Mouse (Mus musculus) CD4-positive, CD25-positive, alpha-beta regulatory T cell, adult 4 months (primary cell): ENCODE measurements around the gene Ciao2a. TPM values are rescaled to one million over a fixed set of nuclear protein-coding genes. Genes with fewer than 3 reads are reported as not detected.

Source experiments
- ATAC-seq: one replicate; pipeline ENCODE4 v1.8.0; 2017
- polyA plus RNA-seq, 2 experiments: library from polyadenylated mRNA; unstranded; fragments of 100-300 nt; shearing (Covaris generic); gene quantifications; one replicate each; pipeline ENCODE4 v1.2.1; 2017

Gene Ciao2a
- polyA plus RNA-seq, 2 experiments from 2014 or later: 142 to 150 TPM

DNA sequence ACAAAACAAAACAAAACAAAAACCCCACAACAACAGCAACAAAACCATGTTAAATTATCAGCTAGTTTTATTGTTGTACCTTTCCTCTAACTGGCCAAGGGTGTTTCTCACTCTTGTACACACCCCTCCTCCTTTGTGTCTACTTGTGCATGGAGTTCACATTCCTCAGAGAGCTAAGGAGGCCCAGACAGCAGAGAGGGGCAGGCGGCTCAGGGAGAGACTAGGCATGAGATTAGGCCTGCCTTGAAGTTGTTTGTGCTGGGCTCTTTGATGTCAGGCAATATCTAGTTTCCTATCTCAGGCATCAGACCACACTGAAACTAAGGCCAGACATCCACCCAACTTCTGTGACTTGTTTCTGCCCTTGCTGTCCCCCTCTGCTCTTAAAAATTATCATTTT, 41.8 kb downstream of the Ciao2a start:
- no peak for ATAC-seq

DNA sequence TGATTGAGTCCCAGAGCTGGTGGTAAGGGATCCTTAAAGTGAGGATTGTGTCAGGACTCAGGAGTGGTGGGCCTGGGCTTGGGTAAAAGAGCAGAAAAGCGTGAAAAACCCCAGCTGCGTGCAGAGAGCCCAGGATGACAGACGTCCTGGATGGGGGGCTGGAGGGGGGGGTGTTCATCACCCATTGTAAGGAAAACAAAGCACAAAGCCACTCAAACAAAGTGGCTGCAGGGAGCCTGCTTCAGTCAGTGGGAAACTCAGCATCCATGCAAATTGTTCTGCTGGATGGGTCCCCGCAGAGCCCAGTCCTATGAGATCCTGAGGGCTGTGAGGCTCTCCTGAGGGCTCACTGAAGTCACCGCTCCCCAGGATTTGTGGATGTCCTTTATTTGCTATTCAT, 44.1 kb downstream of the Ciao2a start:
- ATAC-seq: no peak

DNA sequence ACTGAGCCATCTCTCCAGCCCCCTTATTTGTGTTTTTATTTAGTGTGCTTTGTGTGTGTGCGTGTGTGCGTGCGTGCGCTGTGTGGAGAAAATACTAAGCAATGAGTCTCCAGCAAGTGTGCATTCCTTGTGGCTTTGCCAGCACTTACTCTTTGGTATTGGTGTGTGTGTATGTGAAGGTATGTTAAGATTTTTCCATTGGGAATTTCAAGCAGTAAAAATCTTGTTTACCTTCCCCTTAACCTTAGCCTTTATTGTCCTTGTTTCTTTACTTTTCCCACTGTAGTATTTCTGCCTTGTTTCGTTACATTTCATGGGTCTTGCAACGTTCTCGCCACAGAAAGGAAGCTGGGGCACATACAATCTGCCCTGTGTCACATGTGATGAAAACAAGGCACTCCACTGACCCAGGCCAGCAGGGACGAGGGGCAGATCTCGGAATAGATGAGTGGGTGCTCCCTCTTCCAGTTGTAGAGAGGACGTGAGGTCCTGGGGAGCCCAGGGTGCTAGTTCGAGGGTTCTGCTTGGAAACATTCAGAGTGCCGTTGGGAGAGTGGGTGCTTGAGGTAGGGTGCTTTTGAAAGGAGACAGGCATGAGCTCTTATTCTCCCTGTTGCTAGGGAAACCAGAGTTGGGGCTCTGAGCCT, 45.0 kb downstream of the Ciao2a start:
- no peak for ATAC-seq

DNA sequence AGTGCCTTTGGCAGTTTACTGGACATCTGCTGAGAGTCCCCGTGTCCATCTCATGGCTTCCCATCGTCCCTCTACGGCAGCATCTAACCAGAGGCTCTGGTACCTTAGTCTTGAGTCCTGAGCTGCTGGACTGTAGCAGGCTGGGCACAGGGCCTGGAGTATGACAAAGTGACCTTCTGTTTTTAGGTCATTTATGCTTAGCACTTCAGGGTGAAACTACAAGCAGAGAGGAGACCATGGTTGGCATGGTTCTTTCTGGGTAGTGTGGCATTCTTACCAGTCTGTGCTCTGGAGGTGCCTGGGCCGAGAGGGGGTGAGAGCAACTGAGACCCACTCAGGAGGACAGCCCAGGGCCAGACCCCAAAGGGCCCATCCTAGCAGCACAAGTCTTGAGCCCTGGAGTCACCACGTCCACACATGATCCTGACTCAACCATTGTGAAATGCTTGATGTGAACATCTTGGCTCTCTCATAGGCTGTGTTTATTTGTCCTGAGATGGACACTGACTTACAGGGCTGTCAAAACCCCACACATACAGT, 47.0 kb downstream of the Ciao2a start:
- ATAC-seq: no peak

DNA sequence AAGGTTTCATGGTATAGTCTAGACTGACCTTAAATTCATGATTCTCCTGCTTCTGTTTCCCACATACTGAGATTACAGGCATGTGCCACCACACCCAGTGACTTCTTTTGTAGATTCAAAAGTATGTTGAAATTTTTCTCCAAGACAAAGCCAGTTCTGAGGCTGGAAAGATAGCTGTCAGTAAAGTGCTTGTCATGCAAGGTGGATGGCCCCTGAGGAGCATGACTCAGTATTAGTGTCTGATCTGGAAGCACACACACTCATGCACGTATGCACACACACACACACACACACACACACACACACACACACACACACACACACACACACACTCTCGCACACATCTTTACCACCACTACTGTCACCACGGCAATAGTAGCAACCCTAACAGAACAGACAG, 48.6 kb downstream of the Ciao2a start:
- ATAC-seq: no peak

DNA sequence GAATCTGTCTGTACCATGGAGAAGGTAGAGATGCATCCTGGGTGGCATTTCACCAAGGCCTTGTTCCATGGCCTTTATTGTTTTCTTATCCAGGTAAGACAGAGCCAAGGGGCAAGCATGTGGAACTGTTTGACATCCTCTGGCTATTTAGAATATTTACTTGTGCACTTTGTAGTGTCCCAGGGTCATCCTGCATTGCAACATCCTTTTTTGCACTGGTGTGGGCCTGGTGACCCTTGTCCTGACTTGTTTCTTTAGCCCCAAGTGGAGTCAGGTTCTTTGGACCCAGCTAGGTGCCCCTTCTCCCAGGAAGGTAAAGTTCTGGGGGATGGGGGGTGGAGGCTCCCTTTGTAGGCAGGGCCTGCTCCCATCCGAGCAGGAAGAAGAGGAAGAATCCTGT, 51.6 kb downstream of the Ciao2a start:
- ATAC-seq: no peak

DNA sequence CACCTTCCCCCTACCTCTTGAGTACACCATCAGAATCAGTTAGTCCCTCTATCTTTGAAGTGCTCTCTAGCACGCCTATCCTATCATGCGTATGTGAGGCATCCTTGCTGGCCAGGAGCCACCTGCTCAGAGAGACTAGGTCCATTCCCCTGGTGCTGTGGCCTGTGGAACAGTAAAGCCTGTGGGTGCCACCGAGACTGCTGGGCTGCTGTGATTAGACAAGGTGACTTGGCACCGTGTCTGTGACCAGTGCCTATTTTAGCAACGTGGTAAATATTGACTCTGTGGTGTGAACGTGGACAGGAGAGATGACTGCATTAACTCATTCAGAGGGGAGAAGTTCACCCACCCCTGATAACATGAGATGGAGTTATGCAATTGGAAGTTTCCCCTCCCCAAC, 53.4 kb downstream of the Ciao2a start:
- ATAC-seq: no peak

DNA sequence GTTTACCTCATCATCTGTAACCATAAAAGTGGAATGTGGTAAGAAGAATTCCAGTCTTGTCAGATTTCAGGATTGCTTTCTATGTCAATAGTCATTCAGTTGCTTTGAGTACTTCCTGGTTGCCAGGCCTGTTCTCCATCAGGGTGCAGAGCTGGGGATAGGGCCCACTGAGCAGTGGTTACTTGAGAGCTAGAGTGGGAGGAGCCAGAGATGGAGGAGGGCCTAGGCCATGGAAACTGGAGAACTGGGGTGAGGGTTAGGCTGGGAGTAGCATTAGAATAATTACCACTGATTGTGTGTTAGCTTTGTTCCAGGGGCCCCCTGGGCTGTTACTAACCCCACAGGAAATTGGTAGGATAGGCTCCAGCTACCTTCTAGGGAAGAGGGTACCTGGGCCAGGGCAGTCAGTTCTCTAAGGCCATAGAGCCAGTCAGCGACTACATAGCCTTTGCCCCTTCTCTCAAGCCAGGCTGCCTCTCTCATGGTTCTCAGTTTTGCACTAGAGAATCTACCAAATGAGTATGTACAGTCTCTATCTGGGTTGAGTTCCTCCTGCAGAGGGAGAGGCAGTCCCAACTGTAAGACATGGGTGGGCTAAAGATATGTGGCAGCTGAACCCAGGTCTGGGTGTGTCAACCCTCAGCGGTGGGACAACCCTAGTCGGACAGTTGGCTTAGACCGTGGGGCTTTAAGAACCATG, 54.9 kb downstream of the Ciao2a start:
- ATAC-seq: no peak

DNA sequence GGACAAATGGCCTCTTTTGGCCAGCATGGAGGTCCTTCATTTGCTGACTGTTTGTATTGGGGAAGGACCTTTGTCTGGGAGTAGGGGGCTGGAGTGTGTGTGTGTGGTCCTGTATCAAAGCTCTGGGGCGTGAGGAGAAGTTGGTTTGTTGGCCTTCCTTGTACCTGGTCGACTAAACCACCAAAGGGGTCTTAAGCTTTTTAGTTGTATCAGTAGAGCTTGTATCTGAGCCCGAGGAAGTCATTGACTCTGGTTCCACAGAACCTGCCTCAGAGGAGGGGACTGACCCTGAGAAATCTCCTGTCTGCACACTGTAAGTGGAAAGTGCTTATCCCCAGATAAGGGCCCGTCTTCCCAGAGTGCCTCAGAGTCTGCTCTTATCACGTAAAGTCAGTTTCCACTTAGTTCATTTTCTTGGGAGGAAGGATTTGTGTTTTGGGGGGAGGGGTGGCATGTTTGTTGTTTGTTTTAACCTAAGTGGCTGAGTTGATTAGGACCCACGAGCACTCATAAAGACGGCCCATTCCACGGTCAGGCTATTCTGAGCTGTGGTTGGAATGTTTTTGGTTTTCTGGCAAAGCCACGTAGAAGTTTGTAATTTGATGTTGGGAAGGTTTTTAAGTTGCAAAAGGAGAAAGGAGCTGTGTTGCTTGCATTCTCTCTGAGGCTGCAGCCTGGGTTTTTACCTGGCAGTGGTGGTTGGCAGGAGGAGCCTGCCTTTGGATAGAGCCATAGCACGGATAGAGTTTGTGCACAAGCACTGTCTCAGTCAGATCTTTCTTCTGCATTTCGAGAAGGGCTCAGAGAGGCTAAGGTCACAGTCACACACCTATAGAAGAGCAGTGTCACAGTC, 55.6 kb downstream of the Ciao2a start:
- no peak for ATAC-seq

DNA sequence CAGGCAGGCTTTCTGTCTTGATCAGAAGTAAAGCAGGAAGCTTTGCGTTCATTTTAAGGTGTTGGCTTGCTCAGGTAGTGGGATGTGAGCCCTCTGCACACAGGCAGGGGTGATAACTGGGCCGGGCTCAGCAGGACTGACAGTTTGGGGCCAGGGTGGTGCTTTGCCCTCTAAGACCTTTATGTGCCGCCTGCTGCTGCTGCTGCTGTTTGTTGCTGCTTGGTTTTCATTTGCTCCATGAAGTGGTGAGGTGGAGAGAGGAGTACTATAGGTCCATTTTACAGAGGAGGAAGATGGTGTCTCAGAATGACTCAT, 56.2 kb downstream of the Ciao2a start:
- ATAC-seq: no peak

DNA sequence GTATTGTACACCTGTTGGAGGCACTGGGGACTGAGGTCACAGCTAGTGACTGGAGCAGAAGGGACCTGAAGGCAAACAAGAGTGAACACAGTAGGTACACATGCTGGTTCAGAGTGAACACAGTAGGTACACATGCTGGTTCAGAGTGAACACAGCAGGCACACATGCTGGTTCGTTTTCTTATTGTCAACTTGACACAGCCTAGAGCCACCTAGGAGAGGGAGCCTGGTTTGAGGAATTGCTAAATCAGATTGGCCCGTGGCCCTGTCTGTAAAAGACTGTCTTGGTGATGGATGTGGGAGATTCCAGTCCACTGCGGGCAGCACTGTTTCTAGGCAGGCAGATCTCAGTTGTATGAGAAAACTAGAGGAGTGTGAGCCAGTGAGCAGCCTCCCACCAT, 56.6 kb downstream of the Ciao2a start:
- no peak for ATAC-seq

DNA sequence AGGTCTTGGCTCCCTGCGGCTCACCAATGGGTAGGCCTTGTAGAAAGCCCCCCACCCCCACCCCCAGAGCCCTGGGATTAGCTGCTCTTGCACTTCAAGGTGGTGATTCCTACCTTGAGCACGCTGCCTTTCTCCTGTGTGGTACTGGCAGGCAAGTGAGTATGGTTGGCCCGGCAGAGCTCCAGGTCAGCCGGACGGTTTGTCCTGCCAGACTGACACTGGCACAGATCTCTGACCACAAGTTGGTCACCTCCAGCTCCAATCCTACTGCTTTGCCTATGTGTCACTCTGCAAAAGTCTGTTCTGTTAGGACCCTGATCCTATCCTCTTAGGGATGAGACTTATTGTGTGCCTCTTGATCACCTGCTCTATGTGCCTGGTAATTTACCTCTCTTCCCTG, 58.2 kb downstream of the Ciao2a start:
- no peak for ATAC-seq

DNA sequence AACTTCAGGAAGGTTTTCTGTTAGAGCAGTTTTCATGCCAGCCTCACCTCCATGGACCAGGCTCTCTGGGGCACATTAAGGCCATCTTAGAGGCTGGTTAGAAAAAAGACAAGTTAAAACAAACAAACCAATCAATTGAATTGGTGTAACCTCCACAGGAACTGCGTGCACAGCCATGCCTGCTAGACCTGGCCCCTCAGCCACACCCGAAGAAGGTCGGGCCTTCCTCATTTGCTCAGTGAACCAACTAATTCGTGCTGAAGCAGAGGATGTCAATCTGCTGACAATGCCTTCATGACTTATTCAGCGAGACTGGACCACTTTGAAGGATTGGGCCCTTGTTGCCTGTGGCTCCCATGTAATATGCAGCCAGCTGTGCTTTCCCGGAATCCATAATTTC, 60.0 kb downstream of the Ciao2a start:
- no peak for ATAC-seq

Other genes starting within 250 kb of the Ciao2a start
- gene Pclaf, start 236.4 kb upstream of the Ciao2a start, polyA plus RNA-seq: 10 to 100 TPM; 16.4 to 27.2 TPM
- gene Trip4, start 217.8 kb upstream of the Ciao2a start, polyA plus RNA-seq: 10 to 100 TPM; 39.7 to 54.7 TPM
- gene Csnk1g1, start 217.7 kb upstream of the Ciao2a start, polyA plus RNA-seq: 10 to 100 TPM; 37.5 to 47.8 TPM
- gene Ppib, start 66.4 kb upstream of the Ciao2a start, polyA plus RNA-seq: 100 to 1,000 TPM; 439 to 492 TPM
- 1 to 10 TPM; 1.5 to 2.6 TPM for gene Snx22, start 56.9 kb upstream of the Ciao2a start, polyA plus RNA-seq
- gene Snx1, start within 50 bp of the Ciao2a start, polyA plus RNA-seq: 10 to 100 TPM; 94.0 to 96.9 TPM
- under 1 TPM in 1 of 2 experiments, not detected in 1; 0.81 TPM for gene Dapk2, start 31.6 kb downstream of the Ciao2a start, polyA plus RNA-seq
- 10 to 100 TPM; 40.2 to 45.8 TPM for gene Herc1, start 223.8 kb downstream of the Ciao2a start, polyA plus RNA-seq